Mouse (Mus musculus) brain, embryonic 14.5 days (tissue): ENCODE results near the gene Pde5a.

Experiments
- CTCF ChIP-seq: fragments of 200-500 bp; IDR thresholded peaks from 2 replicates; pipeline ENCODE4 v1.5.1; 2012; ENCODE audit warnings: inconsistent platforms, mild to moderate bottlenecking, moderate library complexity, borderline replicate concordance; ENCODE audit not compliant: insufficient read depth, insufficient read length; ENCODE audit errors: extremely low read depth
- POLR2A ChIP-seq: fragments of 200-500 bp; IDR thresholded peaks from 2 replicates; pipeline ENCODE4 v1.6.1; 2012; ENCODE audit warnings: mild to moderate bottlenecking, inconsistent platforms, borderline replicate concordance; ENCODE audit not compliant: poor library complexity, insufficient read depth, insufficient read length, severe bottlenecking; ENCODE audit errors: extremely low read depth

GRCm38 (mm10) chr3:122708485-122708884 lies 20.3 kb upstream of the Pde5a start:
- no peak for TF ChIP-seq CTCF
- TF ChIP-seq POLR2A = no peak
